Mouse (Mus musculus) cerebellum, adult 2 months (tissue): ENCODE data around the gene Gm12569.

ENCODE experiments used
- CTCF ChIP-seq: fragments of 200-500 bp; IDR thresholded peaks from 2 replicates; pipeline ENCODE4 v1.5.1; 2011; ENCODE audit warnings: low read depth, mild to moderate bottlenecking, control low read depth, low read length, moderate library complexity, borderline replicate concordance; ENCODE audit not compliant: insufficient read depth
- POLR2A ChIP-seq: fragments of 200-500 bp; IDR thresholded peaks from 2 replicates; pipeline ENCODE4 v1.6.1; 2011; ENCODE audit warnings: low read length, control low read depth, borderline replicate concordance; ENCODE audit not compliant: insufficient read depth

DNA sequence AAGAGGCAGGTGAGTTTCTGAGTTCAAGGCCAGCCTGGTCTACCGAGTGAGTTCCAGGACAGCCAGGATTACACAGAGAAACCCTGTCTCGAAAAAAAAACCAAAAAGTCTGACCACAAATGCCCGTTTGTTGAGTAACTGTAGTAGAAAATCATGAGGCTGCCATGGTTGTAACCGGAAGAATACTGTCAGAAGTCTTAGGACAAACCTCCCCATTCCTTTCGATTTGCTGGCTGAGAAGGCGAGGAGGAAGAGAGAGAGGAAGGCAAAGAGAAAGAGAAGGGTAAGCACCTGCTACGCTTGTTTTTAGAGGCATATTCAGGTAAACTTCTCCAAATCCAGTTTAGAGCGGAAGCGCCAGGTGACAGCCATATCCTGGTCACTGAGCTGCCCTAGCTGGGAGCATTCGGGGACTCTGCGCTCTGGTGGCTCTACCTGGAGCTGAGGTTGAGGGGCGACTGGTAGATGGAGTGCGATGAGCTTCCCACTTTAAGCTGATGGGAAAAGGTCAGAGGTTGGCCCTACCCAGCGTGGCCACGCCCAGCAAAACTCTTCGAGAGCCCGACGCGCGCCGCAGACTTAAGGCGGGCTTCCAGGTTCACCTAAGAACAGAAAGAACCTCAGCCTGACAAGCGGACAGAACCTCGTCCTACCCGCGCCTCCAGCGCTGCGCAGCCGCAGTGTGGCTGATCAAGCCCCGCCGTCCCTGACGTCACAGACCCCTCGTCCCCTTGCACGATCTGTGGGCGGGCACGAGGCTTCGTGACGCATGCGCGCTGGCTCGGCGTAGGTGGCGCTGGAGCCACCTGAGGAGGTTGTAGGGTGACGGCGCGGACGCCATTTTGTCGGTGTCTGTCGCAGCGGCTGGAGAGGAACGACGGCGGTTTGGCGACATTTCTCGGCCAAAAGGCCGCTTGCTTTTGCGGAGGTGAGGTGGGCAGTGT is 42.3 kb downstream of the Gm12569 start, which contains the start of gene BC049762:
- TF ChIP-seq CTCF, result no peak
- peak; percentile 99 for TF ChIP-seq POLR2A
